Mouse (Mus musculus) cerebellum, adult 2 months (tissue): ENCODE results near the gene Ptpn18.

Experiments
- CTCF ChIP-seq: fragments of 200-500 bp; IDR thresholded peaks from 2 replicates; pipeline ENCODE4 v1.5.1; 2011; ENCODE audit warnings: low read depth, mild to moderate bottlenecking, control low read depth, low read length, moderate library complexity, borderline replicate concordance; ENCODE audit not compliant: insufficient read depth
- POLR2A ChIP-seq: fragments of 200-500 bp; IDR thresholded peaks from 2 replicates; pipeline ENCODE4 v1.6.1; 2011; ENCODE audit warnings: low read length, control low read depth, borderline replicate concordance; ENCODE audit not compliant: insufficient read depth

GRCm38 (mm10) chr1:34429281-34429680 lies 30.3 kb upstream of the Ptpn18 start:
- no peak for TF ChIP-seq POLR2A
- TF ChIP-seq CTCF = no peak
